Mouse (Mus musculus): ENCODE results near the gene Rbbp8nl. TPM values are rescaled to one million over a fixed set of nuclear protein-coding genes. Genes with fewer than 3 reads are reported as not detected.

Rbbp8nl gene
- polyA plus RNA-seq, 1 experiment from 2014 or later, result 0.84 TPM

- WGBS, result 82% methylated on average over 4 of the region's 4 CpGs
Observed at GRCm38 (mm10) chr2:180311147-180311546, 21.5 kb upstream of the Rbbp8nl start.

GRCm38 (mm10) chr2:180307680-180308079 lies 18.0 kb upstream of the Rbbp8nl start:
- no peak for DNase-seq (ENCODE audit: low spot score)
- no peaks in the 10 kb centered on the region for H3K4me1 ChIP-seq (ENCODE audit: control insufficient read depth, insufficient read depth, low read length)
- H3K9ac ChIP-seq (ENCODE audit: low read depth, low read length), result no peak overlapping the region
- H3K4me3 ChIP-seq (ENCODE audit: low read depth, low read length), result no peak overlapping the region
- no peak overlapping the region for H3K27ac ChIP-seq (replicated peaks; ENCODE audit: low read depth, low read length)
- no peaks in the 10 kb centered on the region for H3K27me3 ChIP-seq (replicated peaks; ENCODE audit: control insufficient read depth, insufficient read depth, low read length)
- H3K36me3 ChIP-seq (ENCODE audit: control insufficient read depth, insufficient read depth, low read length), result no peaks in the 10 kb centered on the region
- ATAC-seq (ENCODE audit: low read depth), result no peak
- no peak overlapping the region for H3K4me2 ChIP-seq (ENCODE audit: low read depth, low read length)
- H3K9me3 ChIP-seq (ENCODE audit: control insufficient read depth, low read length), result peaks cover 2% of the 10 kb centered on the region; the same call in 1 of the 2 replicates
- WGBS, result 76% methylated on average over 2 of the region's 2 CpGs

More at GRCm38 (mm10) chr2:180311147-180311546, 21.5 kb upstream of the Rbbp8nl start:
- Histone ChIP-seq H3K4me2 (ENCODE audit: low read depth, low read length) (no peak overlapping the region), H3K27ac (replicated peaks; ENCODE audit: low read depth, low read length) (no peak overlapping the region), H3K4me1 (ENCODE audit: control insufficient read depth, insufficient read depth, low read length) (no peaks in the 10 kb centered on the region), H3K4me3 (ENCODE audit: low read depth, low read length) (no peak overlapping the region), H3K36me3 (ENCODE audit: control insufficient read depth, insufficient read depth, low read length) (no peaks in the 10 kb centered on the region), H3K9ac (ENCODE audit: low read depth, low read length) (no peak overlapping the region), H3K27me3 (replicated peaks; ENCODE audit: control insufficient read depth, insufficient read depth, low read length) (no peaks in the 10 kb centered on the region), H3K9me3 (ENCODE audit: control insufficient read depth, low read length) (no peaks in the 10 kb centered on the region)
- no peak for DNase-seq (ENCODE audit: low spot score)
- no peak for ATAC-seq (ENCODE audit: low read depth)

DNA sequence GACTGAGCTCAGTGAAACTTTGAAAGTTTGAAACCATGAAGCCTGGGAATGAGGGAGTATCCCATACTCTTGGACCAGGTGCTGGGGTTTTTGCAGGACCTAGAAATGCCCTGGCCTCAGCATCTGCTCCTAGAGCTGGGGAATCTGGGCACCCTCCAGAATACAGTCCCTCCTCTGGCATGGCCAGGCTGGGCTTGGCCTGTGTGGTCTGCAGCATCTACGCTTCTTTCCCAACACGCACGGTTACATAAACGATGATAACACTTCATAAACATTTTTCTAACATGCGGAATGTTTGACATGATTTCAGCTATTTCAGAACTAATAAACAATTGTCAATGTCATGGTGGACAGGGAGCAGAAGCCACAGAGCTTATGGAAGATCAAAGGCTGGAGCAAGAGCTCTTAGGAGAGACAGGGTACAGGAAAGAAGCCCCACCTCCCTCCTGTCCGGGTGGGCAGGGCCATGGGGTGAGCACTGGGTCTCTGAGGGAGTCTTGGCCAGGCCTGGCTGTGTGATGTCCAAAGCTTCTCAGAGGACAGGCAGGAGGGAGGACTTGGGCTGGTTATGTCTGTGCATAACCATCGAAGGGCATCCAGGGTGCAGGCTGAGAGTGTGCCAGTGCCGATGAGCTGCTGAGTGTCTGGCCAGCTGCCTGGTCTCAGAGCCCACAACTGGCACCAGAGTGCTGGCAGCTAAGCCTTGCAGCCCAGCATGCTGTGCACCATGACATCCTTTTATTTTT lies 16.9 kb upstream of the Rbbp8nl start:
- H3K27ac ChIP-seq (replicated peaks; ENCODE audit: low read depth, low read length), result no peak overlapping the region
- 81% methylated on average over 8 of the region's 8 CpGs for WGBS
- H3K9me3 ChIP-seq (ENCODE audit: control insufficient read depth, low read length), result peaks cover 7% of the 10 kb centered on the region; the same call in 1 of the 2 replicates
- ATAC-seq (ENCODE audit: low read depth), result no peak
- no peaks in the 10 kb centered on the region for H3K27me3 ChIP-seq (replicated peaks; ENCODE audit: control insufficient read depth, insufficient read depth, low read length)
- H3K4me1 ChIP-seq (ENCODE audit: control insufficient read depth, insufficient read depth, low read length), result no peaks in the 10 kb centered on the region
- H3K36me3 ChIP-seq (ENCODE audit: control insufficient read depth, insufficient read depth, low read length), result no peaks in the 10 kb centered on the region
- DNase-seq (ENCODE audit: low spot score), result no peak
- H3K9ac ChIP-seq (ENCODE audit: low read depth, low read length), result no peak overlapping the region
- no peak overlapping the region for H3K4me3 ChIP-seq (ENCODE audit: low read depth, low read length)
- no peak overlapping the region for H3K4me2 ChIP-seq (ENCODE audit: low read depth, low read length)

- Histone ChIP-seq H3K4me3 (ENCODE audit: low read depth, low read length) (no peak overlapping the region), H3K27ac (replicated peaks; ENCODE audit: low read depth, low read length) (no peak overlapping the region), H3K4me2 (ENCODE audit: low read depth, low read length) (no peak overlapping the region), H3K9ac (ENCODE audit: low read depth, low read length) (no peak overlapping the region), H3K36me3 (ENCODE audit: control insufficient read depth, insufficient read depth, low read length) (no peaks in the 10 kb centered on the region), H3K27me3 (replicated peaks; ENCODE audit: control insufficient read depth, insufficient read depth, low read length) (no peaks in the 10 kb centered on the region), H3K9me3 (ENCODE audit: control insufficient read depth, low read length) (peaks cover 7% of the 10 kb centered on the region; the same call in 1 of the 2 replicates), H3K4me1 (ENCODE audit: control insufficient read depth, insufficient read depth, low read length) (no peaks in the 10 kb centered on the region)
- no peak for ATAC-seq (ENCODE audit: low read depth)
- 67% methylated on average over 2 of the region's 2 CpGs for WGBS
- no peak for DNase-seq (ENCODE audit: low spot score)
Observed at GRCm38 (mm10) chr2:180306009-180306408, 16.3 kb upstream of the Rbbp8nl start.

DNA sequence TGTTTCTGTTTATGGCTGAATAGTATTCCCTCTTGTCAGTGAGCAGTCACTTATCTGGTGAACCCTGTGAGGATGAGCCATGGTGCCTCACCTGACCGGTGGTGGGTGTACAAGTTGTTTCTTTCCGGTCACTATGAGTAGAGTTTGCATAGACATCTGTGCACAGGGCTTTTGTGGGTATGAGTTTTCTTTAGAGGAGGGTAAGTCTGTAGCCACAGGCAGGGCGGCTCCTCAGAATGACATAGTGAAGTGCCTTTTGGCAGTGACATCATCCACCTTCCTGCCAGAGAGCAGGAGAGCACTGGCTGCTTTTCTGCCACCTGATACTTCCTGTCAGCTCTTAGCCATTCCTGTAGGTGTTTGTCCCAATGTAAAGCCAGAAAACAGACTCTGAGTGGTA lies 15.8 kb upstream of the Rbbp8nl start:
- Histone ChIP-seq H3K4me1 (ENCODE audit: control insufficient read depth, insufficient read depth, low read length) (no peaks in the 10 kb centered on the region), H3K4me3 (ENCODE audit: low read depth, low read length) (no peak overlapping the region), H3K9me3 (ENCODE audit: control insufficient read depth, low read length) (peaks cover 7% of the 10 kb centered on the region; the same call in 1 of the 2 replicates), H3K27me3 (replicated peaks; ENCODE audit: control insufficient read depth, insufficient read depth, low read length) (no peaks in the 10 kb centered on the region), H3K9ac (ENCODE audit: low read depth, low read length) (no peak overlapping the region), H3K4me2 (ENCODE audit: low read depth, low read length) (no peak overlapping the region), H3K36me3 (ENCODE audit: control insufficient read depth, insufficient read depth, low read length) (no peaks in the 10 kb centered on the region), H3K27ac (replicated peaks; ENCODE audit: low read depth, low read length) (no peak overlapping the region)
- no peak for DNase-seq (ENCODE audit: low spot score)
- WGBS, result 78% methylated on average over 3 of the region's 3 CpGs
- no peak for ATAC-seq (ENCODE audit: low read depth)

- Histone ChIP-seq H3K27ac (replicated peaks; ENCODE audit: low read depth, low read length) (no peak overlapping the region), H3K4me2 (ENCODE audit: low read depth, low read length) (no peak overlapping the region), H3K9me3 (ENCODE audit: control insufficient read depth, low read length) (peaks cover 7% of the 10 kb centered on the region; the same call in 1 of the 2 replicates), H3K4me1 (ENCODE audit: control insufficient read depth, insufficient read depth, low read length) (no peaks in the 10 kb centered on the region), H3K27me3 (replicated peaks; ENCODE audit: control insufficient read depth, insufficient read depth, low read length) (no peaks in the 10 kb centered on the region), H3K9ac (ENCODE audit: low read depth, low read length) (no peak overlapping the region), H3K36me3 (ENCODE audit: control insufficient read depth, insufficient read depth, low read length) (no peaks in the 10 kb centered on the region), H3K4me3 (ENCODE audit: low read depth, low read length) (no peak overlapping the region)
- WGBS, result 53% methylated on average over 4 of the region's 4 CpGs
- DNase-seq (ENCODE audit: low spot score) (no peak), ATAC-seq (ENCODE audit: low read depth) (no peak)
Observed at GRCm38 (mm10) chr2:180304554-180304953, 14.9 kb upstream of the Rbbp8nl start.

- DNase-seq (ENCODE audit: low spot score) (no peak), ATAC-seq (ENCODE audit: low read depth) (no peak)
- H3K4me3 ChIP-seq (ENCODE audit: low read depth, low read length), result no peak overlapping the region
- H3K4me1 ChIP-seq (ENCODE audit: control insufficient read depth, insufficient read depth, low read length), result no peaks in the 10 kb centered on the region
- H3K27me3 ChIP-seq (replicated peaks; ENCODE audit: control insufficient read depth, insufficient read depth, low read length), result no peaks in the 10 kb centered on the region
- H3K9me3 ChIP-seq (ENCODE audit: control insufficient read depth, low read length), result peaks cover 7% of the 10 kb centered on the region; the same call in 1 of the 2 replicates
- H3K9ac ChIP-seq (ENCODE audit: low read depth, low read length), result no peak overlapping the region
- no peak overlapping the region for H3K4me2 ChIP-seq (ENCODE audit: low read depth, low read length)
- H3K36me3 ChIP-seq (ENCODE audit: control insufficient read depth, insufficient read depth, low read length), result no peaks in the 10 kb centered on the region
- no peak overlapping the region for H3K27ac ChIP-seq (replicated peaks; ENCODE audit: low read depth, low read length)
- WGBS, result 82% methylated on average over 12 of the region's 12 CpGs
Observed at GRCm38 (mm10) chr2:180303468-180303867, 13.8 kb upstream of the Rbbp8nl start.

- ATAC-seq (ENCODE audit: low read depth) (no peak), DNase-seq (ENCODE audit: low spot score) (no peak)
- no peaks in the 10 kb centered on the region for H3K4me1 ChIP-seq (ENCODE audit: control insufficient read depth, insufficient read depth, low read length)
- H3K36me3 ChIP-seq (ENCODE audit: control insufficient read depth, insufficient read depth, low read length), result no peaks in the 10 kb centered on the region
- H3K9me3 ChIP-seq (ENCODE audit: control insufficient read depth, low read length), result peaks cover 7% of the 10 kb centered on the region; the same call in 1 of the 2 replicates
- WGBS, result 72% methylated on average over 4 of the region's 4 CpGs
- no peak overlapping the region for H3K4me2 ChIP-seq (ENCODE audit: low read depth, low read length)
- no peak overlapping the region for H3K4me3 ChIP-seq (ENCODE audit: low read depth, low read length)
- H3K9ac ChIP-seq (ENCODE audit: low read depth, low read length), result no peak overlapping the region
- no peaks in the 10 kb centered on the region for H3K27me3 ChIP-seq (replicated peaks; ENCODE audit: control insufficient read depth, insufficient read depth, low read length)
- H3K27ac ChIP-seq (replicated peaks; ENCODE audit: low read depth, low read length), result no peak overlapping the region
Observed at GRCm38 (mm10) chr2:180302201-180302600, 12.5 kb upstream of the Rbbp8nl start.

DNA sequence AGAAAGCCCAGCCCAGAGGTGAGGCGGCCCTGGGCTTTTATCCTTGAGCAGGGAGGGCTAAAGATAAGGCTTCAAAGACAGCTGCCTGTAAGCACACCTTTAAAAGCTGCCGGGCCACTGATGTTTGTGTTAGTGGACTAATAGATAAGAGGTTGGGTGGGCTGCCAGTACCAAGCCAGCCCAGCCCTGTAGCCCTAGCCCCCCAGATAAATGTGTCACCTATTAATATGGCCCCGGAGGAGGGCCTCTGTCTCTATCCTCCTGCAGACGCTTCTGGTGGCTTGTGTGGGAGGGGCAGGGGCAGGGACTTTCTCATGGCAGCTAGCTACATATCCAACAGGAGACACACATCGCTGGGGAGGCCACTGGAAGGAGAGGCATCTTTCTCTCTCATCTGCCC lies 11.1 kb upstream of the Rbbp8nl start:
- Histone ChIP-seq H3K4me2 (ENCODE audit: low read depth, low read length) (no peak overlapping the region), H3K36me3 (ENCODE audit: control insufficient read depth, insufficient read depth, low read length) (no peaks in the 10 kb centered on the region), H3K9me3 (ENCODE audit: control insufficient read depth, low read length) (peaks cover 7% of the 10 kb centered on the region; the same call in 1 of the 2 replicates), H3K9ac (ENCODE audit: low read depth, low read length) (no peak overlapping the region), H3K27ac (replicated peaks; ENCODE audit: low read depth, low read length) (no peak overlapping the region), H3K27me3 (replicated peaks; ENCODE audit: control insufficient read depth, insufficient read depth, low read length) (no peaks in the 10 kb centered on the region), H3K4me1 (ENCODE audit: control insufficient read depth, insufficient read depth, low read length) (no peaks in the 10 kb centered on the region), H3K4me3 (ENCODE audit: low read depth, low read length) (no peak overlapping the region)
- 54% methylated on average over 5 of the region's 5 CpGs for WGBS
- no peak for ATAC-seq (ENCODE audit: low read depth)
- no peak for DNase-seq (ENCODE audit: low spot score)
